ENCODE assay signal across 22 mouse cellular contexts in the genomic region with DNA sequence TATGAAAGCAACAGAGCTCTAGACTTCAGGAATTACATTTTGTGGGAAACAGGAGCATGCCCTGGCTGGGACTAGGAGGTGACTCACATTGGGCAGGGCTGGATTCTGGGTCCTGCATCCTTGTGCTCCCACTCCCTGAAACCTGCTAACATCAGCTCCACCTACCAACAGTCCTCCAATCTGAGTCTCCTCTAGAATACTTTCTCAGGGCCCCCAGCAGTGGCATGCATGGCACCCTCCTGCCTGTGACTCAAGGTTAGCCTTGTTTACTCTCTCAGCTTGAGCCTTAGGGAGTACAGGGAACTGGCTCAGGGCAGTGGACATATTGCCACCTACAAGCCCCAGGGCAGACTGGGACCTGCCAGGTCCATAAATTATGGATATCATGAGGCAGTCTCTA. TPM values are rescaled to one million over a fixed set of nuclear protein-coding genes. Genes with fewer than 3 reads are reported as not detected.
A peak's percentile ranks its signal among the peaks of the same experiment; 100 is the strongest.
DNase-seq lines count a peak whose midpoint lies in the region; ATAC-seq and TF ChIP-seq lines count a peak whose summit lies in the region.
"Had no signal": no experiment of that assay in that cellular context is flagged by ENCODE, and none has a peak within 500 bp of the region (broad histone marks: within the 10 kb centered on the region; RNA-seq: fewer than 3 reads in every experiment).

No protein-coding gene starts in this region.

- H3K4me2 ChIP-seq in midbrain, embryonic 11.5 days, result no peak overlapping the region
- H3K4me2 ChIP-seq in midbrain, embryonic 15.5 days, result no peak overlapping the region
- no peak overlapping the region for H3K4me2 ChIP-seq in intestine, postnatal 0 days (replicated peaks; ENCODE audit: low read depth)
- H3K4me2 ChIP-seq: embryonic facial prominence, embryonic 12.5 days; heart, embryonic 13.5 days; hindbrain, embryonic 15.5 days had no signal

- peaks cover 22% of the 10 kb centered on the region for H3K4me1 ChIP-seq in kidney, adult 2 months (ENCODE audit: control insufficient read depth, insufficient read depth, low read length)
- peaks cover 18% of the 10 kb centered on the region for H3K4me1 ChIP-seq in midbrain, embryonic 11.5 days (ENCODE audit: control insufficient read depth, insufficient read depth, low read length)
- peaks cover 21% of the 10 kb centered on the region for H3K4me1 ChIP-seq in midbrain, embryonic 15.5 days
- peaks cover 18% of the 10 kb centered on the region for H3K4me1 ChIP-seq in intestine, postnatal 0 days (replicated peaks; ENCODE audit: control insufficient read depth, insufficient read depth, low read length)

- no peak overlapping the region for H3K9ac ChIP-seq in midbrain, embryonic 11.5 days (ENCODE audit: low read length)
- no peak overlapping the region for H3K9ac ChIP-seq in midbrain, embryonic 15.5 days
- H3K9ac ChIP-seq in intestine, postnatal 0 days (ENCODE audit: low read depth, low read length), result no peak overlapping the region
- H3K9ac ChIP-seq: embryonic facial prominence, embryonic 12.5 days; heart, embryonic 13.5 days; hindbrain, embryonic 15.5 days had no signal

- no peak for TF ChIP-seq CTCF in kidney, adult 2 months (conservative IDR thresholded peaks at IDR 0.05; ENCODE audit: insufficient read depth, insufficient read length, low read depth, low read length)
- no peak for TF ChIP-seq CTCF in intestine, postnatal 0 days (IDR thresholded peaks at IDR 0.05; ENCODE audit: low read depth)

- H3K27me3 ChIP-seq in kidney, adult 2 months (replicated peaks; ENCODE audit: control insufficient read depth, insufficient read depth, low read length), result no peaks in the 10 kb centered on the region
- H3K27me3 ChIP-seq in midbrain, embryonic 11.5 days (ENCODE audit: control insufficient read depth, insufficient read depth, low read length), result peaks cover 6% of the 10 kb centered on the region
- H3K27me3 ChIP-seq in midbrain, embryonic 15.5 days (replicated peaks), result peaks cover 6% of the 10 kb centered on the region; the same call in 1 of the 2 replicates
- 0 out of 2 replicates have a peak, but pooled peaks cover 3% of the 10 kb centered on the region for H3K27me3 ChIP-seq in intestine, postnatal 0 days (replicated peaks; ENCODE audit: control insufficient read depth, insufficient read depth, low read length)

- no peak for TF ChIP-seq POLR2A in kidney, adult 2 months (IDR thresholded peaks at IDR 0.05; ENCODE audit: low read depth, low read length)

- H3K4me3 ChIP-seq in kidney, adult 2 months (ENCODE audit: insufficient read depth, low read depth, low read length), result no peak overlapping the region
- no peak overlapping the region for H3K4me3 ChIP-seq in midbrain, embryonic 11.5 days (ENCODE audit: low read depth, low read length)
- H3K4me3 ChIP-seq in midbrain, embryonic 15.5 days, result no peak overlapping the region
- H3K4me3 ChIP-seq in intestine, postnatal 0 days (ENCODE audit: low read depth, low read length), result no peak overlapping the region
- H3K4me3 ChIP-seq: embryonic facial prominence, embryonic 12.5 days; heart, embryonic 13.5 days; hindbrain, embryonic 15.5 days had no signal

- DNase-seq in kidney, adult 2 months, result no peak
- DNase-seq in kidney, adult 8-10 months, result no peak
- peak; percentile 57 for DNase-seq in midbrain, embryonic 11.5 days (ENCODE audit: low spot score, missing footprints)
- no peak for DNase-seq in adrenal gland, adult (ENCODE audit: inconsistent age in 2 of 2, low spot score in 1 of 2)
- DNase-seq in c-Kit-positive CD71-positive TER-119-positive erythroid progenitor cells, embryonic 14.5 days (ENCODE audit: low spot score), result no peak
- DNase-seq: adrenal gland, adult 8-10 months; adrenal gland, postnatal 36 days; cerebellum, adult 11 months; cerebellum, adult 8-10 months; cerebellum, postnatal 14 days; embryo, embryonic 11 days; gastrocnemius, postnatal 36 days; heart, adult 11 months; heart, postnatal 36 days had no signal

- ATAC-seq in midbrain, embryonic 11.5 days (ENCODE audit: low FRiP score), result no peak
- no peak for ATAC-seq in midbrain, embryonic 15.5 days (replicated peaks)
- no peak for ATAC-seq in intestine, postnatal 0 days
- ATAC-seq: forebrain, embryonic 14.5 days had no signal

- peak overlapping the region; percentile 50; the same call in 1 of the 2 replicates for H3K27ac ChIP-seq in kidney, adult 2 months (ENCODE audit: insufficient read depth, low read depth, low read length)
- no peak overlapping the region for H3K27ac ChIP-seq in midbrain, embryonic 11.5 days (ENCODE audit: low read depth, low read length)
- H3K27ac ChIP-seq in midbrain, embryonic 15.5 days, result no peak overlapping the region
- peak overlapping the region; percentile 28; the same call in 1 of the 2 replicates for H3K27ac ChIP-seq in intestine, postnatal 0 days (ENCODE audit: low read depth, low read length)
- H3K27ac ChIP-seq: embryonic facial prominence, embryonic 12.5 days; heart, embryonic 13.5 days; hindbrain, embryonic 15.5 days had no signal

- no peaks in the 10 kb centered on the region for H3K9me3 ChIP-seq in midbrain, embryonic 11.5 days (ENCODE audit: control insufficient read depth, low read length)
- no peaks in the 10 kb centered on the region for H3K9me3 ChIP-seq in midbrain, embryonic 15.5 days
- no peaks in the 10 kb centered on the region for H3K9me3 ChIP-seq in intestine, postnatal 0 days (ENCODE audit: control insufficient read depth)
- H3K9me3 ChIP-seq: embryonic facial prominence, embryonic 12.5 days; heart, embryonic 13.5 days; hindbrain, embryonic 15.5 days had no signal

- no peaks in the 10 kb centered on the region for H3K36me3 ChIP-seq in kidney, adult 2 months (ENCODE audit: control insufficient read depth, insufficient read depth, low read length)
- H3K36me3 ChIP-seq in midbrain, embryonic 11.5 days (ENCODE audit: control insufficient read depth, insufficient read depth, low read length), result no peaks in the 10 kb centered on the region
- no peaks in the 10 kb centered on the region for H3K36me3 ChIP-seq in midbrain, embryonic 15.5 days (replicated peaks)
- H3K36me3 ChIP-seq in intestine, postnatal 0 days (ENCODE audit: control insufficient read depth, insufficient read depth), result no peaks in the 10 kb centered on the region
- H3K36me3 ChIP-seq: embryonic facial prominence, embryonic 12.5 days; heart, embryonic 13.5 days; hindbrain, embryonic 15.5 days had no signal

RNA-seq across cellular contexts. Expression of gene Rnf224, which starts 1.5 kb away (rescaled TPM):
- polyA plus RNA-seq in kidney, adult 2 months (2012; rRNA removed), result 0.06 and 0.12 TPM in 2 replicates
- not detected in 2 replicates for polyA plus RNA-seq in midbrain, embryonic 11.5 days (2014; fragmentation: Nextera tagmentation; extraction: Ambion mirVana)
- not detected in 2 replicates for polyA plus RNA-seq in midbrain, embryonic 15.5 days (2015; fragmentation: Nextera tagmentation; extraction: Ambion mirVana)
- 0.09 and 0.25 TPM in 2 replicates for polyA plus RNA-seq in intestine, postnatal 0 days (2015; fragmentation: Nextera tagmentation; extraction: Ambion mirVana)
- polyA plus RNA-seq: embryonic facial prominence, embryonic 12.5 days; forebrain, embryonic 14.5 days; heart, embryonic 13.5 days; heart, postnatal 0 days; hindbrain, embryonic 11.5 days; hindbrain, embryonic 15.5 days had no signal

RNA-seq across cellular contexts. Expression of gene Slc34a3, which starts 3.9 kb away (rescaled TPM):
- 240 and 299 TPM in 2 replicates for polyA plus RNA-seq in kidney, adult 2 months (2012; rRNA removed)
- polyA plus RNA-seq in midbrain, embryonic 11.5 days (2014; fragmentation: Nextera tagmentation; extraction: Ambion mirVana), result not detected in 2 replicates
- not detected in 2 replicates for polyA plus RNA-seq in midbrain, embryonic 15.5 days (2015; fragmentation: Nextera tagmentation; extraction: Ambion mirVana)
- 34.0 and 37.6 TPM in 2 replicates for polyA plus RNA-seq in intestine, postnatal 0 days (2015; fragmentation: Nextera tagmentation; extraction: Ambion mirVana)
- polyA plus RNA-seq: embryonic facial prominence, embryonic 12.5 days; forebrain, embryonic 14.5 days; heart, embryonic 13.5 days; heart, postnatal 0 days; hindbrain, embryonic 11.5 days; hindbrain, embryonic 15.5 days had no signal

RNA-seq across cellular contexts. Expression of gene Rnf208, which starts 3.9 kb away (rescaled TPM):
- 49.1 and 57.9 TPM in 2 replicates for polyA plus RNA-seq in kidney, adult 2 months (2012; rRNA removed)
- polyA plus RNA-seq in midbrain, embryonic 11.5 days (2014; fragmentation: Nextera tagmentation; extraction: Ambion mirVana), result 24.4 and 26.9 TPM in 2 replicates
- polyA plus RNA-seq in midbrain, embryonic 15.5 days (2015; fragmentation: Nextera tagmentation; extraction: Ambion mirVana), result 148 and 150 TPM in 2 replicates
- polyA plus RNA-seq in intestine, postnatal 0 days (2015; fragmentation: Nextera tagmentation; extraction: Ambion mirVana), result 51.9 and 59.4 TPM in 2 replicates

RNA-seq across cellular contexts. Expression of gene Cysrt1, which starts 4.1 kb away (rescaled TPM):
- 0.66 and 1.2 TPM in 2 replicates for polyA plus RNA-seq in kidney, adult 2 months (2012; rRNA removed)
- 0.32 TPM in 1 of 2 replicates, not detected in the other for polyA plus RNA-seq in midbrain, embryonic 11.5 days (2014; fragmentation: Nextera tagmentation; extraction: Ambion mirVana)
- 0.26 and 0.46 TPM in 2 replicates for polyA plus RNA-seq in midbrain, embryonic 15.5 days (2015; fragmentation: Nextera tagmentation; extraction: Ambion mirVana)
- 16.5 and 20.7 TPM in 2 replicates for polyA plus RNA-seq in intestine, postnatal 0 days (2015; fragmentation: Nextera tagmentation; extraction: Ambion mirVana)
- polyA plus RNA-seq: embryonic facial prominence, embryonic 12.5 days; forebrain, embryonic 14.5 days; heart, embryonic 13.5 days; heart, postnatal 0 days; hindbrain, embryonic 11.5 days had no signal

RNA-seq across cellular contexts. Expression of gene AL732309.1, which starts 8.6 kb away (rescaled TPM):
- polyA plus RNA-seq in kidney, adult 2 months (2012; rRNA removed), result 13.0 and 15.2 TPM in 2 replicates
- 3.3 and 4.1 TPM in 2 replicates for polyA plus RNA-seq in midbrain, embryonic 11.5 days (2014; fragmentation: Nextera tagmentation; extraction: Ambion mirVana)
- 6.2 and 8.4 TPM in 2 replicates for polyA plus RNA-seq in midbrain, embryonic 15.5 days (2015; fragmentation: Nextera tagmentation; extraction: Ambion mirVana)
- polyA plus RNA-seq in intestine, postnatal 0 days (2015; fragmentation: Nextera tagmentation; extraction: Ambion mirVana), result 10.4 and 12.3 TPM in 2 replicates

Comparison
In these comparisons a context has a peak if more than half of its experiments do, and no peak if none do; other contexts are left out.
1. H3K27ac ChIP-seq: peak in kidney, adult 2 months (single experiment) and intestine, postnatal 0 days (single experiment); none in midbrain, embryonic 11.5 days (single experiment) and midbrain, embryonic 15.5 days (single experiment).
2. RNA of gene Slc34a3, which starts 3.9 kb away (polyA plus RNA-seq): 240 to 299 TPM in kidney, adult 2 months and 34.0 to 37.6 TPM in intestine, postnatal 0 days; not detected in midbrain, embryonic 11.5 days and not detected in midbrain, embryonic 15.5 days; every median in the first group is over 10 times any median in the second.